Mouse (Mus musculus) C2C12 (cell line): ENCODE results near the gene H2-D1.
"Not testable (repeated sequence)": the region's sequence is repeated elsewhere in the genome, so short reads cannot be mapped to it uniquely, and the experiment has no call there.

Experiments used
- CTCF ChIP-seq: IDR thresholded peaks from one replicate; pipeline ENCODE4 v1.5.1; 2011; ENCODE audit not compliant: control insufficient read depth, insufficient read depth, insufficient read length
- MAX ChIP-seq: IDR thresholded peaks from one replicate; pipeline ENCODE4 v1.6.1; 2011; ENCODE audit warnings: mild to moderate bottlenecking, control low read depth

DNA sequence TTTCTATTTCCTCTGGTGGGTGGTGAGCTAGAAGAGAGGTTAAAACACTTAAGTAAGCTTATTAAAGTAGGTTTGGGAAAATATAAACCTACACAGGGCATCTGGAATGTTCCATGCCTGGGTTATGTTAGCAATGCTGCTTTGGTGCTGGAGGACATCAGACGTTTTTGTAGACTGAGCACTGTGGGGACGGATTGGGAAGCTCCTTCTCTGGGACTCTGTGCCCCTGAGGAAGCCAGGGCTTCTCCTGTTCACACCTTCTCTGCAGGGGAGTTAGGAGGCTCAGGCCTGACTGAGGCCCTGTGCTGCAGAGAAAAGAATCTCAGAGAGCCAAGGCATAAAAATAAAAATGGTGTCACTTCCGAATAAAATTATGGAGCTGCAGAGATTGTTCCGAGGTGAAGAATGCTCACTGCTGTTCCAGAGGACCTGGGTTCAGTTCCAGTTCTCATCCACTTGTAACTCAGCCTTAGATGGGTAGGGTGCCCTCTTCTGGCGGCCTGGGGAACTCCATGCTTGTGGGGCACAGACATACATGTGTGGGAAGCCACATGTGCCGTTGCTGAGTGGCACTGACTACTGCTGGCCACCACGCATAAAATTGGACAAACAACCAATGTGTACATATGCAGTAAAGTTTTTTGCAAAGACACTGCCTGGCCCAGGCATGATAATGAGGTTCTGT is 37.9 kb downstream of the H2-D1 start:
- not testable (repeated sequence) for TF ChIP-seq CTCF, MAX
